Mouse (Mus musculus): ENCODE results near the gene Itgb5. TPM values are rescaled to one million over a fixed set of nuclear protein-coding genes. Genes with fewer than 3 reads are reported as not detected.

The Itgb5 gene
- polyA plus RNA-seq, 1 experiment = 42.4 TPM

DNA sequence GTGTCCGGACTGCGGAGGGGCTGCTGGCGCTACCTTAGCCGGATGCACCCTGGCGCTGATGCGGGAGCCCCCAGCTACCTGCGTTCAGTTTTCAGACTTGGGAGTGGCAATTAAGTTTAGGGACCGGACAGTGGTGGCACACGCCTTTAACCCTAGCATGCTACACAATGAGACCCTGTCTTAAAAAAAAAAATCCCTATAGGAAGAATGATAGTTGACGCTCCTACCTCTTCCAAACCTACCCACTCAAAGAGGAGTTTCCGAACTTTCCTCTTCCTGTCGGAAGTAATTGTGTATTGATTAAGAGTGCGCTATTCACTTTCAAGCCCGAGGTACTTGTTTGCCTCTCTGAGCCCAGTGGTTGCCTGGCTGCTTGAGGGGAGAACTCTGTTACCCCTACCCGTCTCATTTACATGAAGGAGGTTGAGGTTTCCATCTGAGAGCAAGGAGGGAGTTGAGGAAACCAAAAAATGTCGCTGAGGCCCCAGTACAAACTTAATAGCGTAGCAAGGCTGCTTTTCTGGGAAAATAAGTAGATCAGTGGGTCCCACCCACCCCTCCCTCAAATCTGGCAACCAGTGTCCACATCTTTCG lies 1.1 kb downstream of the Itgb5 start:
- DNase-seq (ENCODE audit: extremely low spot score in 1 of 2, low spot score in 1 of 2) = no peak

DNA sequence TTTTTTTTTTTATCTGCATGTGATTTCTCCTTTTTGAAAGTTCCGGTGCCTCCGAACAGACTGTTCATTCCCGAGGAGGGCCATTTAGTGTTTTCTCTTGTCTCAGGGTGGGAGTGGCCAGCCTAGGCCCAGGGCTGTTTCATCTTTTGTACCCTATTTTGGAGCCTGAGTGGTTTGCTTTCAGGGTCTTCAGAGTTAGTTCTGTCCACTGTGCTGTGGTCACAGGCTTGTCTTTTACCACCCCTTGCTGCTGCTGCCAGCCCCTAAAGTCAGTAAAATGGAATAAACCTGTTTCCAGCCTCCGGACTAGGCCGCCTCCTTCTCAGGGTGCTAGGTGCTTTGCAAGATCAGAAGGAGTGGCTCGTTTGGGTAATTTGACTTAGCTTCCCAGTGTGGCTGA lies 2.6 kb downstream of the Itgb5 start:
- no peak for DNase-seq (ENCODE audit: extremely low spot score in 1 of 2, low spot score in 1 of 2)

DNA sequence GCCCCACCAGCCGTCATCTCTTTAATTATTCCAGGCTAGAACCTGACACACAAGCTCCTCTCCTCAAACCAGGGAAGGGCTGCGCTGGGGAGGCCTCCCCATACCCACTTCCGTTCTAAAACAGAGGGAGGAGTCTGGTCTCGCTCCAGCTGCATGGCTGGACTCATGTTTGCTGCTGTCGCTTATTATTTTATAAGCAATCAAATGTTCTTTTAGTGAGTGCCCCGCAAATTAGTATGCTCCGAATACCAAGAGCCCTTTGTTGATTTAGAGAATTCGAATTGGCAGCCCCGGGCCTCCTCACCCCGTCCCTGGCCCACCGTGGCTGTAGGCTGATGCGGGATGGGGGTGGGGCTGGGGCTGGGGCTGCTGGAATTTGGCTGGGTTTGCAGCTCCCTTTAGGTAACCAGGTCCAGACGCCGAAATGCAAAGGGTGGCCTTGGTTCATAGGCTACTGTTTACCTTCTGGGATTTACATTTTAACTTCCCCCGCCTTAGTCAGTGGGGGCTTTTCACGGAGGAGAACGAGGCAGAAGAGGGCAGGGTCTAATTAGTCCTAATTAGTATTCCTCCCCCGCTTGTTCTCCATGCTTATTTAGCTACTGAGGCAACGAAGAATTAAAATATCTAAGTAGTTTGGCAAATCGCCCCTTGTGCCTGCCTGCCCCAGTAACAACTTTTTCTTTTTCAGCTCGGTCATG lies 3.4 kb downstream of the Itgb5 start:
- DNase-seq (ENCODE audit: extremely low spot score in 1 of 2, low spot score in 1 of 2) = peak in 1 of 2 experiments; percentile 44

DNA sequence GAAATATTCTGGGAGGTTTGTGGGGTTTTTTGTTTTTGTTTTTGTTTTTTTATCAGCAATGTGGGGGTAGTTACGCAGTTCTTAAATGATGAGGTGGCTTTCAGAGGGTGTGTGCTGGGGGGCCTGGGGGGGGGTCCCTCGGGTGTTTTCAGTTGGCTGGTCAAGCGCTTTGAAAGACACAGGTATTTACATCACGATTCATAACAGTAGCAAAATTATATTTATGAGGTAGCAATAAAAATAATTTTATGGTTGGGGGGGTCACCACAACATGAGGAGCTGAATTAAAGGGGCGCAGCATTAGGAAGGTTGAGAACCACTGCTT lies 3.9 kb downstream of the Itgb5 start:
- DNase-seq (ENCODE audit: extremely low spot score in 1 of 2, low spot score in 1 of 2) = no peak

DNA sequence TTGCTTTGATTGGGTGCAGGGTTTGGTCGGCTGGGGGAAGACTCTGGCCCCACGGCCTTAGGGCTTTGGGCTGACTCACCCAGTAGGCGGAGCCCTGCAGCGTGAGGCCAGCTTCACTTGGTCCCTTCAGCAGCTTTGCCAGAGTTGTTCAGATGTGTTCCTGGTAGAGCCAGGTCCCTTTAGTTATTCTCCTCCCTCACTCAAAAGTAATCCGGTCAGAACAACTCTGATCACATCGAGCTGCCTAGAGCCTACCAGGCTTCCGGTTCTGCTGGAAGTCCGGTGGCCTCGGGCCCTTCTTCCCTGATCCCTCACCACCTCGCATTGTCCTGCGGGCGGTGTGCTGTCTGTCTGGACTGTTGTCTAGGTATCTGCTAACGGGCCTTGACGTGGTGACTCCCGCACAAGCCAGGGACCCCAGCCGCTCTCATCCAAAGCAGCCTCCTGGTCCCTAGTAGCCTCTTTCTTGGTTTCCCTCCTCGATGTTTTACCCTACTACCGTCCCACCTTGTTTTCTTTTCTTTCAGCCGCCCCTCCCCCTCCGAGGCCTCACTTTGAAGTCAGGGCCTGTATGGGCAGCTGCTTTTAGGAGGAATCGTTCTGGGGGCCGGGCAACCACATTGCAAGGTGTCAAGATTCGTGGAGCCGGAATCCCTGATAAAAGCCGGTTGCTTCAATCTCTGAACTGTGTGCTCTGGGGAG lies 4.5 kb downstream of the Itgb5 start:
- no peak for DNase-seq (ENCODE audit: extremely low spot score in 1 of 2, low spot score in 1 of 2)

DNA sequence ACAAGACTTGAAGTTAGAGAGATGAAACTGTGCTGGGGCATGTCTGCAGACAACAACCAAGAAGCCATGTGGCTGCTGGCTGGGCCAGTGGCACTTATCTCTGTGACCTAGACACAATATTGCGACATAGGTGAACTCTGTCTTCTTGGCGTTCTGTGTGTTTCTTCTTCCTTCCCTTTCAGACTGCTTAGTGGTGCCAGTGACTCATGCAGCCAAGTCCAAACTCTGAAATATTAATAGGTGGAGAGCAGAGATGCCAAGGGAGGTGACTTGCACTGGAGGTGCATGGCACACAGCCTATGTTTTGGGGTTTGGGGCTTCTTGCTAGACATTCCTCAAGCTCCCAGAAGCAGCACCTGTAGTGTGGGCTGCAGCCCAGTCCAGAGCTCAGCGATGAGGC lies 7.2 kb downstream of the Itgb5 start:
- DNase-seq (ENCODE audit: extremely low spot score in 1 of 2, low spot score in 1 of 2) = no peak

DNA sequence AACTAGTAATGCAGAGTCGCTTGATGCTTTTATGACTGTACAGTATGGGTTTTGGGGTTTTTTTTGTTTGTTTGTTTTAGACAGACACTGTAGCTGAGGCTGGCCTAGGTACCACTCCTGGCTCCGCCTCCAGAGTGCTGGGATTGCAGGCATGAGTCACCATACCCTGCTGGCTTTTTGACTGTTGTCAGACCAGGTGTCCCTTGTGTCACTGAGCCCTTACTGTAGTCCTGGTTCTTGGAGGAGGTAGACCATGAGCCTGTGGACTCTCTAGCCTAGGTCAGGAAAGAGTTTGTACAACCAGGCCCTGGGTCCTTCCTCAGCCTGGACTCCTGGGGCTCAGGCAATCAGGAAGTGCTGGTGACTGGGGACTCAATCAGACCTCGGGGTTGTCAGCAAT lies 7.7 kb downstream of the Itgb5 start:
- DNase-seq (ENCODE audit: extremely low spot score in 1 of 2, low spot score in 1 of 2) = no peak

DNA sequence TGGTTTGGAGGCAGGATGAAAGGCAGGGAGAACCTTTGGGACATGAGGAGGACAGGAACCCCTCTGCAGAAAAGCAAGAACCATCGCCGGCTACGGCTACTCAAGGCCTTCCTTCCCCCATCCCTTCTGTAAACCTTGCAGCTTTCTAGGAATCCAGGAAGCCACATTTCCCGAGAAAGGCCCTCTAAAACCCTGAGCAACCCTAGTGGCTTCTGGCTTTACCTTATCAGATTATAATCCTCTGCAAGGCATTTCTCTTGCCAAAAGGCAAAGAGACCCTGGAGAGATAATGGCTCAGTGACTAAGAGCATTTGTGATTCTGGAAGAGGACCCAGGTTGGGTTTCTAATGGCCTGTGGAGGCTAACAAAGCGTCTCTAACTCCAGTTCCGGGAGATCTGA lies 11.2 kb downstream of the Itgb5 start:
- DNase-seq (ENCODE audit: extremely low spot score in 1 of 2, low spot score in 1 of 2) = no peak

DNA sequence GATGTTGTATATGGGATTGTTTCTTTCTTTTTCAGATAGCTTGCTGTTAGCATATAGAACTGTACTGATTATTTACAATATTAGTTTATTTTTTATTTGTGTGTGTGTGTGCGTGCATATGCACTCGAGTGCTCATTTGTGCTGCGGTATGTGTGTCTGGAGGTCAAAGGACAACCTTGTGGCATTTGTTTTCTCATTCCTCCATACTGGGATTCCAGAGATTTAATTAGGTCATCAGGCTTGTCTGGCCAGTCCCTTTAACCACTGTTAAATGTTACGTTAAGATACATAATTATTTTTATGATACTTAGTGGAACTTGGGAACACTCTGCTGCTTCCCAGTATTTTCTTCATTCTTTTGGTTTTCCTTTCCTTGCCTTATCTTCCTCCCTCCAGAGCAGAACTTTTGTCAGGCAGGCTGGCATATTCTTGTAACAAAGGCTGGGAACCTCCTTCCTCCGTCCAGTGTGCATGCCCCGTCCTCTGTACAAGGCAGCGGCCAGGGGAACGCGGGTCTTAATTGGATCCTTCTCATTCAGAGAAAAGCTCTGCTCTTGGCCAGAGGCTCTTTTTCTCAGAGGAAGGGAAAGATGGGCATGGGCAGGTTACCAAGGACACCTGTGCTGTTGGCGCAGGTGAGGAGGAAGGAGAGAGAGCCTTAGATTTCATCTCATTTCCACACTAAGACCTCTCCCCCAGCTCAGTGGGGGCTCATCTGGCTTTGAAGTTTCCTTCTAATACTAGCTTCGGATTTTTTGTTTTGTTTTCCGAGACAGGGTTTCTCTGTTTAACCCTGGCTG lies 12.8 kb downstream of the Itgb5 start:
- DNase-seq (ENCODE audit: extremely low spot score in 1 of 2, low spot score in 1 of 2) = no peak

DNA sequence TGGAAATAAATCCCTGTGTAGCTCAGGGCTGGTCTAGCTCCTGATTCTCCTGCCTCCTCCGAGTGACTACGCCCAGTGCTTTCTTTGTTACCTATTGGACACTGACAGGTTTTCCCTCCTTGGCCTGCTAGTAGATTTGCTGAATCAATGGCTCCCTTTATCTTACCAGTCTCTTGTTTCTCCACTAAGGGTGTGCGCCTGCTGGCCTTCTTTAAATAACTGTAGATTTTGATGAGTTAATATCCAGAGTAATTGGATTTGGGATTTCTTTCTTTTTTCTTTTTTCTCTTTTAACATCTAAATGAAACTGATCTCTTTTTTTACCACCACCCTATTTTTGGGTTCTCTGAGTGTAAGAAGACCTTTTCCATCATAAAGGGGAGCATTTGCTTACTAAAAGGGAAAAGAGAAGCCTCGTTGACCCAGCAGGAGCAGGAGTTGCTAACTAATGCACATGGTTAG lies 14.7 kb downstream of the Itgb5 start:
- DNase-seq (ENCODE audit: extremely low spot score in 1 of 2, low spot score in 1 of 2) = no peak

DNA sequence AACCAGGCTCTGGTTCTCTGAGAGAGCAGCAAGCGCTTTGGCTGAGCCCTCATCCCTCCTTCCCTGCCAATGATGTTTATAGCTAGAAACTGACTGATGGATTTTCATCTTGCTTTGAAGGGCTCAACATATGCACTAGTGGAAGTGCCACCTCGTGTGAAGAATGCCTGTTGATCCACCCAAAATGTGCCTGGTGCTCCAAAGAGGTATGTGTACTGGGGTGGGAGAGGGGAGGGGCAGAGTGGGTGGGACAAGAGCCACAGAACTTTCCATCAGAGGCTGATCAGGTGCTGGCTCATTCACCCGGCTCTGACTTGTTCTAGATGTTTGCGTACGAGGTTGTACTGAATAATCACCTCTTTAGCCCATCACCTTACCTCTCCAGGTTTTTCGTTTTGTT lies 15.4 kb downstream of the Itgb5 start:
- DNase-seq (ENCODE audit: extremely low spot score in 1 of 2, low spot score in 1 of 2) = no peak

DNA sequence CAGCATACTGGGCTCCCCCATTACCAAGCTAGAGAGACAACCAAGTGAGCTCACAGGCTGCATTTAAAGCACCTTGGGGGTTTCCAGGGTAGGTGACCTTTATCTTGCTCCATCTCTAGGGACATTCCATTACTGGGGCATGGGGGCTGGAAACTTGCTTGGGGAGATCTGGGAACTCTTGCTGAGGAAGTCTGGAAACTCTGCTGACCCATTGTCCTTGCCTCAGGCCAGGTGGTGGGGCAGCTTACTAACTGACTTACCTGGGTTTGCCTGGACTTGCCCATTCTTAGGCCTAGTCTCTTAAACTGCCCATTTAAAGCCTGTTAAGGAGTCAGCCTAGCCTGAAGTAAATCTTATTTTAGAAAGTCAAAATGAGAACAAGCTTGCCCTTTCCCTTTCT lies 23.8 kb downstream of the Itgb5 start:
- no peak for DNase-seq (ENCODE audit: extremely low spot score in 1 of 2, low spot score in 1 of 2)

DNA sequence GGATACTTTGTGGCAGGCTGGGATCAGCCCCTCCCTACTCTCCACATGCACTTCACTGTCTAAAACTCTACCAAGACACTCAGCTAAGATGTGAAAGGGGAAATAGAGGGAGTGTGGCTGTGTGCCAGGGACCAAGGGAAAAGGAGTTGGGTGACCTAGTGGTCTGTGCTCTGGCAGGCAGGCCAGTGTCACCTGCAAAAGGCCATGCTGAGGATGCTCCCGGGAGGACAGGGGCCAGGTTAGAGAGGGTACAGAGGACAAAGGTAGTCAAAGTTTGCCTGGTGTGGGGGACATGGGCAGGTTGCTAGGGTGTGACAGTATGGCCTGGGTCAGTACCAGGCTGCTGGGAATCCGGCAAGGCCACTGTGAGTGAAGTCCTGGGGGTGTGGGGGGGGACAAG lies 29.3 kb downstream of the Itgb5 start:
- DNase-seq (ENCODE audit: extremely low spot score in 1 of 2, low spot score in 1 of 2) = no peak

DNA sequence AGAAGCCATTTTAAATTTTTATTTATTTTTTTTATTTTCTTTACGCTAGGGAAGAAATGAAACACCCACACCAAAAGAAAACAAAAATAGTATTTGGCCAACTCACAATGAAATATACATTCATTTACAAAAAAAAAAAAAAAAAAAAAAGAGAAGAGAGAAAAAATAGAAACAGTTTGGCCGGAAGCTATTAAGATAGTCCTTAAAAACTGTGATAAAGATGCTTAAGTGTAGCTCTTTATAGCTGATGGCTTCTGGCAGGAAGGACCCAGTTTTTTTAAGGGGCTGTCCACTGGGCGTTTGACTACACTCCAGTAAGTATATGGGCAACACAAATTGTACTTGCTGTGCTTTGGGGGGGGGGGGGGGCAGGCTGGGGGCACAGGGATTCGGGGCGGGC lies 29.9 kb downstream of the Itgb5 start:
- no peak for DNase-seq (ENCODE audit: extremely low spot score in 1 of 2, low spot score in 1 of 2)

DNA sequence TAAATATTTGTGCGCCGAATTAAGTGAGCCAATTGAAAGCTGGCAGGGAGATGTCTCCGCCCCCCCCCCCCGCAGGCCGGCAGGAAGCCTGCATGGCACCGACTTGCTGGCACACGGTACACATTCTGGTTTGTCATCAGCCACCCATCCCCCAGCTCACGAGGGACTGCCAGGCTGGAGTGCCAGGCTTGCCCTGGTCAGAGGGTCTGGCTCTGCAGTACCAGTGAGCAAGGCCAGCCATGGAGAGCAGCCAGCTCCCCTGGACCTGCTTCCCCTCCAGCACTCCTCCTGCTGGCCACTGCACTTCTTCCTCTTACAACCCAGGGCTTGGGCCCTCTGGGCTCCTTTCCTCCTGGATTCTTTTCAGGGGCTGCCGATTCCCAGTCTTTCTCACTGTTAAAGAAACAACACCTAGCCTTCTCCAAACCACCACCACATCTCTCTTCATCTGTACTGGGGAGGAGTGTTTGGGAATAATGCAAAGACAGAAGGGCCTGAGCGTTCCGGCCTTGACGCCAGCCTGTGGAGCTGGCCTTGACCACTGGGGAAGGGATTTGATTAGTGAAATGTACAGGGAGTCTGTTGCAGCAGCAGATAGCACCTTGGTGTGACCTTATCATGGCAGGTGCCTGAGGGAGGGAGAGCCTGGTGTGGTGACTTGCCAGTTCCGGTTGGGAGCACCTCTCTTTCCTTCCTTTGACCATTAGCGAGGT lies 30.7 kb downstream of the Itgb5 start:
- peak; percentile 84 to 87 for DNase-seq (ENCODE audit: extremely low spot score in 1 of 2, low spot score in 1 of 2)

DNA sequence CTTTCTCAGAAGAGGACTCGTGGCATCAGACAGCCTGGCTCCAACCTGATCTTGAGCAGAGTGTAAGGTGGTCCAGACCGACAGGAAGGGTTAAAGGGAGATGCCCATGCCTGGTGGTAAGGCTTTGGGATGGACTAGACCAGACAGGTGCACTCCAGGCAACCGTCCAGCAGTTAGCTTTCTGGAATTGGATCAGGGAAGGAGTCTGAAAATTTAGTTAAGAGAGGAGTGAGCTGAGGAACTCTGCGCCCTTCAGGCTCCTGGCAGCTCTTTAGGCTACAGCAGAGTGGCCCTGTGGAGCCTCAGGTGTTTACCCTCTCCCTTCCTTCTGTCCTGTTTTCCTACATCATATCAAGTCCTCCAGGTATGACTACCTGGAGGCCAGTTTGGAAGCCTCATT lies 32.9 kb downstream of the Itgb5 start:
- DNase-seq (ENCODE audit: extremely low spot score in 1 of 2, low spot score in 1 of 2) = no peak

DNA sequence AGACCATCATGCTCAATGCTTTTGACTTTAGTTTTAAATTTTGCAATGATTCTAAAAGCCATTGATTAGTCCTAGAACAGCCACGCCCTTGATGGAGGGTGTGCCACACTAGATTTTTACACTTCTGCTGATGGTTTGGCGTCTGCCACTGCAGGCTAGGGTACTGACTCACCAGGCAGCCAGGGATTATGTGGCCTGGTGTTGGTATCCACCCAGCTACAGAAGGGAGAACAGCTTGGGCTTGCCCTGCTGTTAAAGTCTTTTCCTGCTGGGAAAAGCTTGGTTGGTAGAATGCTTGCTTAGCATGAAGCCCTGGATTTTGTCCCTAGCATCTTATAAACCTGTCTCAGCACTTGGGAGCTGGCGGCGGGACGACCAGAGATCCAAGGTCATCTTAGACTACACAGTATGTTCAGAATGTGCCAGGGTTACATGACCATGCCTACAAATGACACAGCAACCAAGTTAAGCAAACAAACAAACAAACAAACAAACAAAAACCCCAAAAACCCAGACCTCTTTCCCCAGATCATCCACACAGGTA lies 33.8 kb downstream of the Itgb5 start:
- DNase-seq (ENCODE audit: extremely low spot score in 1 of 2, low spot score in 1 of 2) = no peak

DNA sequence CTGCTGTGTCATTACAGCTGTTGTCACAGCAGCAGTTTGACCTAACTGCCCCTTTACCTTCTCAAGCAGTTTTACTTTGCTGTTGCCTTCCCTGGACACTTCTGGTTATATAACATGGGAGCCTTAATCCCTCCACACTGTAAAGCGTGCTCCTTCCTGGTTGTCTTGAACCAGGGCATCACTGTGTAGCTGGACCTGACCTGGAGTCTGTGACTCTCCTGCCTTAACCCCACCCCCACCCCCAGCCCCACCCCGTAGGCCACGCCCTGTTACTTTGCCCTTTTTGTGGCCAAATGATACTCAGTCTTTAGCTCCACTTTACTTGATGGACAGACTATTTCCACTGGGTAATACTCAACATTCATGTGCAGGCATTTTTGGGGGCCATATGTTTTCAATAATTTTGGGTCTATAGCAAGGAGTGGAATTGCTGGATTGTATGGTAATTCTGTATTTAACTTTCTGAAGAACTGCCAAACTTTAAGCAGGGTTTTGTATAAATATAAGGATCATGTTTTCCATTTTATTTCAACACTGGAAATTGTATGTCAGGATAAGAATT lies 40.8 kb downstream of the Itgb5 start:
- DNase-seq (ENCODE audit: extremely low spot score in 1 of 2, low spot score in 1 of 2) = no peak

DNA sequence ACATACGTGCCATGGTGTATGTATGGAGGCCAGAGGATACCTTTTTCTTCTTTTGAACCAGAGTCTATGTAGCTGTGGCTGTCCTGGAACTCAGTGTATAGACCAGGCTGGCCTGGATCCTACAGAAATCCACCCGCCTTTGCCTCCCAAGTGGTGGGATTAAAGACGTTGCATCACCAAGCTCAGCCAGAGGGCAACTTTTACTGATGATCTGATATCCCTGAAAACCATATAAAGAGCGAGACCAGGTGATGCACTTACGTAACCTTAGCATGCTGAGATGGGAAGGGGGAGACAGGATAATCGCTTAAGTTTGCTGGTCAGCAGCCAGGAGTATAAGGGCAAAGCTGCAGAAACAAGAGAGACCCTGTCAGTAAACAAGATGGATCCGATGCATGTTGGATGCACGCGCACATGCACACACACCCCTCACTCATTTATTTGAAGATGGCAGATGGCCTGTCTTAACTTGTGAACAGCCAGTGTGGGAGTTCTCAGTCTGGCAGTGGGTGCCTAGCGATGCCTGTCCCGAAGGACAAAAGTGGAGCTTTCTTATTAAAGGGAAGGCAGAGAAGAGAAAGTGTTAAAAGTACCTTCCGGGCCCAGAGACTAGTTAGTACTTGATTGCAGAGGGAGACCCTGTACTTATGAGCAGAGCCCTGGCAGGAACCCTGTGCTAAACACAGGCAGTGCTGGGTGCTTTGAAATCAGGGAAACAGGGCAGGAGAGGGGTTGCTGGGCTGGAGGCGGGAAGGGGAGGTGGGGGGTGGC lies 41.7 kb downstream of the Itgb5 start:
- no peak for DNase-seq (ENCODE audit: extremely low spot score in 1 of 2, low spot score in 1 of 2)

Data from frontal cortex, adult 2 months (tissue).